Mouse (Mus musculus) activated CD4-positive, CD25-positive, alpha-beta regulatory T cell, adult 4 months (primary cell): ENCODE measurements around the gene Kcnma1. TPM values are rescaled to one million over a fixed set of nuclear protein-coding genes. Genes with fewer than 3 reads are reported as not detected.

ENCODE experiments used
- ATAC-seq: one replicate; pipeline ENCODE4 v1.8.0; 2017
- polyA plus RNA-seq, 2 experiments: library from polyadenylated mRNA; unstranded; fragments of 100-300 nt; shearing (Covaris generic); gene quantifications; one replicate each; pipeline ENCODE4 v1.2.1; 2017

Kcnma1 gene
- polyA plus RNA-seq, 2 experiments from 2014 or later, result not detected

GRCm38 (mm10) chr14:23679378-23679777 lies 334.9 kb downstream of the Kcnma1 start:
- ATAC-seq, result no peak

GRCm38 (mm10) chr14:23666420-23666819 lies 347.9 kb downstream of the Kcnma1 start:
- ATAC-seq, result no peak

DNA sequence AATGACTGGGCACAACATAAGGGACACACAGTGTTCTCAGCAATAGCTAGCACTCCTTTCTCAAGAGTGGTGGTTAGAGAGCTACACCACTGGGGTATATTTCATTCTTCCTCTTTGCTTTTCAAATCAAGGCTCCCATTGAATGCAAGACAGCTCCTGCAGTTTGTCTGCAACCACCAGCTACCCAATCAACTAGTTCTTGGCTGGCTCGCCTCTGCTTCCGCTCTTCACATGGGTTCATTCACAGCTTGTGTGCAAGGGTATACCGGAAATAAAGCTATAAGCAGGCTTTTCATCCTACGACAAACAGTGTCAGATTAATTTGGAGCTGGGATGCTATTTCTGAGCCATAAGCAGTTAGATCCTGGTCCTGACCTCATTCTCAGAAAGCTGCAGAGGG lies 362.6 kb downstream of the Kcnma1 start:
- ATAC-seq, result no peak

DNA sequence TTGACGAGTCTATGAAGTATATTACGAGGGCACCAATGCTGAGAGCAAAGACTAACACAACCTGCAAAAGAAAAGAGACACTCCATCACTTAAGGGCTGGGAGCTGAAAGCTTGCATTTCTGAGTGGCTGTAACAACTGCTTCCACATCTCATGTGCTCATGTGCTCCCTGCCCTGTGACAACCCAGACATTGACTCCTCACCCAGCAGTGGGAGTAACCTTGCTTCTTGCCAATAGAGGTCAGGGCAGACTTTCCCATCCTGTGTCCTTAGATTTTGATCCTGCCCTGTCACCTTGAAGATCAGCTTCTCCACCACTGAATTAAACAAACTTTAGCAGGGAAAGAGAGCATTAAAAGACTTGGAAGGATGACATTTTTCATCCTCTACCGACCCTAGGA lies 364.2 kb downstream of the Kcnma1 start:
- no peak for ATAC-seq

- no peak for ATAC-seq
These were observed 368.8 kb downstream of the Kcnma1 start for GRCm38 (mm10) chr14:23645361-23646063.

GRCm38 (mm10) chr14:23643162-23643561 lies 371.1 kb downstream of the Kcnma1 start:
- no peak for ATAC-seq

GRCm38 (mm10) chr14:23640665-23641064 lies 373.6 kb downstream of the Kcnma1 start:
- no peak for ATAC-seq

DNA sequence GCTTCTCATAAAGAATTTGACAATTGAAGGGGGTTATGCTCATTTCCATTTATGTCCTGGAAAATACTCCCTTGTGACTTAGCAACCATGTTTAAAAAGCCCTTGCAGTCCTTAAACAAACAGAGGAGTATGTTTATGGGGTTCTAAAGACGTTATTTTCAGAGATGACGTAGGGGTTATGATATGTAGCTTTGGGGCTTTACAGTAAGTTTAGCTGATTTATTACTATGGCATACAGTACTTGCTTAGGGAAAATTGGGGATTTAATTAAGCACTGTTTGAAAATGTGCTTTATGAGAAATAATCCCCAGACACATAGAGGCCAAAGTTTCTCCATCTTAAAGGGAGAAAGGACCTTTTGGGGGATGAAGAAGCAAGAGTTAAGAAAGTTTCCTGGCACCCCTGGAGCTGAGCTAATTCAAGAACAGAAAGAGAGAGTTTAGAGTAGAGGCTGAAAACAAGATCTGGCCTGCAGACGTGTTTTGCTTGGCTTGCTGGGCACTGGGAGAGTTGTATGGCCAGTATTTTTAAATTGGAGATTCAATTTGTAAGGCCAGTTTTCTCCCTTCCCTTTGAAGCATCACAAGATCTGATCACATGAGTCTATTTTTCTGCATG lies 376.1 kb downstream of the Kcnma1 start:
- ATAC-seq, result no peak

DNA sequence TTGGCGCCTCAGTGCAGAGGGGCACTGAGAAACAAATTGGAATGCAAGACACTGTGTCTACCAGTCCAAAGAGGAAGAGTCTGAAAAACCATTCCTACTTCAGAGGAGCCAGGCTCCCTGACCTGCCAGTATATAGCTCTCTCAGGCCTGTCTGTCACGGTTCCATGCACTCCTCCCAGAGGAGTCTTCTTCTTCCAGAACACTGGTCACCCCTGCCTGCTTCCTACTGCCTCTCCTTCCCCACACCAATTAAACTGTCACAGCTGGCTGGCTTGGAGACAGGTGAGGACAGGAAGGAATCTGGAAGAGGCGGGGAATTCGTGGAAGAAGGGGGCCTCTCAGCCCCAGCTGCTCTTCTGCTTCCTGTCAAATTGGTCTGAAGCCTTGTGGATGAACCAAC lies 378.4 kb downstream of the Kcnma1 start:
- ATAC-seq, result no peak

DNA sequence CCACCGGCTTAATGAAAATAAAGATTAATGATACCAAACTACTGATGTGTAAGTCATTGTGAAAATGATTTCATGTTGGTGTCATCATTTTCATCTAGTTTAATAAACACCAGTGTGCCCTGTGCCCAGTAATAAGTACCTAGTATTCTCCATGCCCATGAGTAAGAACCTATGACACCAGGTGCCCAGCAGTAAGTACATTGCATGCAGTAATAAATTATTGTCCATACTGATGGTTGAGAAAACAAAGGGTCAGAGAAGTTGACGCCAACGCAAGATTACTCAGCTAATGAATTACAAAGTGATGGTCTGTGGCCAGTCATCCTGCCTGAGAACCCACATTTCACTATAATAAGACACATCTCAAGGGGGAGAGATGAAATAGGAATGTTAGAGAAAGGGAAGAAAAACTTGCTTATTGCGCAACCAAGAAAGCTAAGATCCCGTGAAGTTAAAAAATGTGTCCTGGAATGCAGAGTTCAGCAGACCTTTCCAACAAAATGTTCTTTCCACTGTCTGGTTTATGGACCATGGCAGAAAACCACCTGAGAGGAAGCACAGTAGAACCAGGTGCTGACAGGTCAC lies 381.2 kb downstream of the Kcnma1 start:
- ATAC-seq, result no peak

DNA sequence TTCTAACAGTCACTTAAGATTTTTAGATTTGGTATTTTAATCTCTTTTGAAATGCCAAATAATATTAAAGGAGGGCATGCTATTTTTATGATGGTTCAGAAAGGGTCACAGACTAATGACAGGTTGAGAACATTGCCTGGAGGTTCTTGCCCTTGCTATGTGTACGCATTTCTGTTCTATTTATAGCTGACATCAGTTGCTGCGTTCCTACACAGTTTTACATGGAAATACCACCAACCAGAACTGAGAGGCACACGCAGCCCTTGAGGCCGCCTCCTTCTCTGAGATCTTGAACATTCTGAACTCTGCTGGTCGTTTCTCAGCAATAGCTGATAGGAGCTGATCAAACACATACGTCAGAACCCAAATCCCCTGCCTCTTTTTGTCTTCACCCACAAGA lies 387.4 kb downstream of the Kcnma1 start:
- no peak for ATAC-seq

- ATAC-seq, result no peak
These were observed 388.2 kb downstream of the Kcnma1 start for GRCm38 (mm10) chr14:23626114-23626513.

GRCm38 (mm10) chr14:23625436-23625835 lies 388.9 kb downstream of the Kcnma1 start:
- no peak for ATAC-seq

GRCm38 (mm10) chr14:23624455-23624854 lies 389.8 kb downstream of the Kcnma1 start:
- ATAC-seq, result no peak

- ATAC-seq, result no peak
These were observed 393.6 kb downstream of the Kcnma1 start for GRCm38 (mm10) chr14:23620685-23621084.

DNA sequence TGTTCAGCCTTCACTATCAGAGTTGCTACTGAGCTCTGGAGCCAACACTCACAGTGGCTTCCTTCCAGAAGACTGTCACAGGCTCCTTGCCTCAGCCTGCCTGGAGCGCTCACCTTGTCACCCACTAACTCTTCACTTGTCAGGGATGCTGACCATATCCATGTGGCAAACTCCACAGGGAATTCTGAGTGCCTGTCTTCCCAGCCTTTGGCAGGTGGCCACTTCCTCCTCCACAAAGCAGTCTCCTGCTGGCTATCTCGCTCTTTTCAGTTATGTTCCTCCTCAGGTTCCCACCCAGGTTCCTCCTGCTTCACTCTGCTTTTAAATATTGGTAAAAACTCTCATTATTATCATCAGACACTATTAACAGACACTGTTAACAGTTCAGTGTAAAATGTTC lies 395.3 kb downstream of the Kcnma1 start:
- no peak for ATAC-seq

GRCm38 (mm10) chr14:23618081-23618480 lies 396.2 kb downstream of the Kcnma1 start:
- no peak for ATAC-seq

DNA sequence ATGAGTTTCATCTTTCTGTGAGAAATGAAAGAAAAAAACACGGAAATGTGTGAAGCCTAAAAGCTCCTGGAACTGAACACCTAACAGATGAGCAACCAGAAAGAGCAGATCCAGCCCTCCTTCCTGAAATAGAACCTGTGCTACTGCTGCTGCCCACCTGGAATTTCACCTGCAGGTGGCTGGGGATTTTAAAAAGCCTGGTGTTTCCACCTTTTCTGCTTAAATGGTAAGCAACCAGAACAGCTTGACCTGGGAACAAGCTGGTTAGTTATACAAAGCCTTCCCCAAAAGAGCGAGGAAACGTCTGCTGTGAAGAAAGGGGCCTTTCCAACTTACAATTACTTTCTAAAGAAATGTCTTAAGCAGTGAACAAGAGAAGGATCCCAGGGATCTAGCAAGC lies 404.2 kb downstream of the Kcnma1 start:
- ATAC-seq, result no peak

- ATAC-seq, result no peak
These were observed 408.6 kb downstream of the Kcnma1 start for GRCm38 (mm10) chr14:23605740-23606139.

- ATAC-seq, result no peak
These were observed 411.4 kb downstream of the Kcnma1 start for GRCm38 (mm10) chr14:23602937-23603336.

- no peak for ATAC-seq
These were observed 412.2 kb downstream of the Kcnma1 start for GRCm38 (mm10) chr14:23602054-23602453.

DNA sequence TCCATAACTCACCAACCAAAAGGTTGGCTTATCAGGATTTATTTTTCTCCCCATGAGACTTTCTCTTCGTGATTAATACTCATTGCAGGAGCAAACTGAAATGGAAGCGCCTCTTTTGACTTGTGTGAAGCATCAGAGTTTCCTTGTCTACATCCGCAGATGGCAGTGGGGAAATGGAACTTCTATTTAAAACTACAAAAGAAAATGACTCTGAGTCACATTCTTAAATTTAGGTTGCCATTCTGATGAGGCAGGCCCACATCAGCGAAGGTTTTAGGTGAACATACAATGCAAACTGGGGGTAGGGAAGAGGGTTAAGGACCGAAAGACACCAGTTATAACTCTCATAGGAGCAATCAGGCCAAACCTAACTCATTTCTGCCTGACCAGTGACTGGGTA lies 419.7 kb downstream of the Kcnma1 start:
- no peak for ATAC-seq

DNA sequence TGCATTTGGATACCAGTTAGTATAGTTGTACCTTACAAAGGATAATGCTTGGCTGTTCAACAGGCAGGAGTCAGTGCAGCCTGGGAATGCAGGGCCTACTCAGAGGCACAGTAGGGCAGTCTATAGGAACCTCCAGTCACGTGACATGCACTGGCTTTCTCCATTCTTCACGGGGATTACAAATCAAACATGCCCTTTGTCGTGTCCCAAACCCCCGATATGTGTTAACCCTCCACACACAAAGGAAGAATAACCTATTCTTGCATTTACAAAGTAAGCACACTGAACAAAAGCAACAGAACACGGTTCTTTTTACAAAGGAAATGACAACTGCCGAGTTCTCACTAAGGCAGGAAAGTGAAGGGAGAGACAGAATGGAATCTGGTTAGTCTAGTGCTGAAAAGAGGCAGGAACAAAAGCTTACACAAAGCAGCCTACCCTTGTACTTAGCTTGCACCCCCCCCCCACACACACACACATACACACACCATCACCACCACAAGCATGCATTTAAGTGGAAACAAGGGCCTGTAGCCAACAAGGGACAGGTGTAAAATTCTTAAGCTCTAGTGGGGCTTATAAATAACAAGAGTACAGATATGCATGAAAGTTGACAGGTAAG lies 421.4 kb downstream of the Kcnma1 start:
- ATAC-seq, result no peak
